Mouse (Mus musculus) left cerebral cortex, postnatal 14 days (tissue): ENCODE data around the gene Plac9b. TPM values are rescaled to one million over a fixed set of nuclear protein-coding genes. Genes with fewer than 3 reads are reported as not detected.

ENCODE experiments used
- total RNA-seq, 2 experiments: library from RNA; stranded (reverse); gene quantifications; 2 replicates each; pipeline ENCODE4 v1.2.3; 2021

The Plac9b gene
- total RNA-seq, 2 experiments from 2014 or later: 11.6 to 12.5 TPM

Other genes with a start within 250 kb of the Plac9b start
- gene Cphx1, start 244.2 kb downstream of the Plac9b start, total RNA-seq: not detected
- under 1 TPM in 1 of 2 experiments, not detected in 1; 0.53 TPM for gene Duxbl1, start 203.9 kb downstream of the Plac9b start, total RNA-seq
- gene Gm9780, start 139.8 kb downstream of the Plac9b start, total RNA-seq: 10 to 100 TPM in 1 of 2 experiments, 1 to 10 TPM in 1; 6.7 to 11.0 TPM
- 10 to 100 TPM; 56.7 to 64.3 TPM for gene Tmem254c, start 115.1 kb downstream of the Plac9b start, total RNA-seq
- gene Cphx2, start 101.0 kb downstream of the Plac9b start, total RNA-seq: not detected
- gene Cphx3, start 100.2 kb downstream of the Plac9b start, total RNA-seq: not detected
- gene Duxbl2, start 64.1 kb downstream of the Plac9b start, total RNA-seq: under 1 TPM; 0.32 to 0.92 TPM
- 10 to 100 TPM; 12.4 to 21.6 TPM for gene Tmem254b, start 24.6 kb upstream of the Plac9b start, total RNA-seq
- 1 to 10 TPM in 1 of 2 experiments, under 1 TPM in 1; 0.62 to 1.0 TPM for gene Duxbl3, start 75.5 kb upstream of the Plac9b start, total RNA-seq